Mouse (Mus musculus) gastrocnemius, postnatal 4 days (tissue): ENCODE results near the gene Gm26938. TPM values are rescaled to one million over a fixed set of nuclear protein-coding genes. Genes with fewer than 3 reads are reported as not detected.
A peak's percentile ranks its signal among the peaks of the same experiment; 100 is the strongest.

ENCODE experiments used
- DNase-seq, 2 experiments: peaks; one replicate each; pipeline ENCODE4 v3.0.0; 2021 to 2022; ENCODE audit warnings: low spot score in 2 of 2, mixed read lengths in 2 of 2
- microRNA-seq: library from miRNA; unstranded; fragments of <30 nt; microRNA quantifications from one replicate; pipeline ENCODE4 v1.2.0, GENCODE M21; 2021
- total RNA-seq, 2 experiments: library from RNA; stranded (reverse); gene quantifications; 2 replicates each; pipeline ENCODE4 v1.2.3; 2021

The Gm26938 gene
- total RNA-seq, 2 experiments from 2014 or later: not detected

DNA sequence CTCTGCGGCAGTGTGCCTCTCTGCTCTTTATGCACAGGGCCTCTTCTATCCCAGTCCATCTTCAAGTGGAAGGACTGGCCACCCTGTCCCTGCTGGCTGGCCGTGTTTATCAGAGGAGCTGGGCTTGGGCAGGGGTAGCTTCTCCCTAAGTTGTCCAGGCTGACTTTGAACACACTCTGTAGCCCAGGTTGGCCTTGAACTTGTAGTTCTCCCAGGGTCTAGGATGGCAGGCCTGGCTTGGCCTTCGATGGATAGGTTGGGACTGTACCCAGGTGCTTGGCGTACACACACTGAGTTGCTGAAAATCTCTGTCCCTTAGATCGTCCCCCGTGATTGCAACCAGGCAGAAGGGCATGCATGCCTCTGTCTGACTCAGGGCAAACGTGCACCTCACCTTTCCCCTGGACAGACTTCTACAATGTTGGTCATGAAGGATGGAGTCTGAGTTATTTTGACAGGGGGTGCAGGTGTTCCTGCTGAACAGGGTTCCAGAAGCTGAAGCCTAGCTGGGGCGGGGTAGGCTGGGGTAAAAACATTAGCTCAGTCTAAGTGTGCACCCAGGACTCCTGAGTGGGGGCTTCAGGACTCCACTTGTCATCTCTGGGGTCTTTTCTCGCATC, 30.1 kb downstream of the Gm26938 start:
- no peak for DNase-seq

DNA sequence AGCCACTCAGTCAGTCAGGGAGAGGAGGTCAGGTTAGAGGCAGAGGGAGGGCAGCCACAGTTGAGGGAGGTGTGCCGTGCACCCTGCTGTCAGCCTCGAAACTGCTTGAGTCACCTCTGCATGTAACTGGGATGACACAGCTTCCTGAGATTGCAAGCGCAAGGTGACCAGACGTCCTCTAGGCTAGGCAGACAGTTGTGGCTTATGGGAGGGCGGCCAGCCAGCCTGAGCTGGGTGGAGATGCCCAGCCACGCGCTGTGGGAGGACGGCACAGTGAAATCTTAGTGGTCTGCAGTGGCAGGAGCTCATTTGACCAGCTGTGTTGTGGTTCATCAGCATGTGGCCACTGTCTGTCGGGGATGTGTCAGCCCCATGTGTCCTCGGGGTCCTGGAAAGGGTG, 31.3 kb downstream of the Gm26938 start:
- peak in 1 of 2 experiments; percentile 16 for DNase-seq

DNA sequence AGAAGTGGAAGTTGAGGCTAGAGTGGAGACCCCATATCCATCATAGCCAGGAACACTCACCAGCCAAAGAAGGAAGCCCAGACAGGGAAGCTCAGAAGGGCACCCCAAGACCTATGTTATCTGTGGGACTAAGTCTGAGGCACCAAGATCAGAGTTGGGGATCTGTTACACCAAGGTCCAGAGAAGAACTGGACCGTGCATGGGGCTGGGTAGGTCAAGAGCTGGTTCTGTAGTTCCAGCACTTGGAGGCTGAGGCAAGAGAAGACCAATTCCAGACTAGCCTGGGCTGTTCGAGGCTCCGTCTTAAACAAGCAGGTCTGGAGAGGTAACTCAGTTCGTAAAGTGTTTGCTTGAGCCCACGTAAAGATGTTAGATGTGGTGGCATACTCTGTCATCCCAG, 32.1 kb downstream of the Gm26938 start:
- no peak for DNase-seq

DNA sequence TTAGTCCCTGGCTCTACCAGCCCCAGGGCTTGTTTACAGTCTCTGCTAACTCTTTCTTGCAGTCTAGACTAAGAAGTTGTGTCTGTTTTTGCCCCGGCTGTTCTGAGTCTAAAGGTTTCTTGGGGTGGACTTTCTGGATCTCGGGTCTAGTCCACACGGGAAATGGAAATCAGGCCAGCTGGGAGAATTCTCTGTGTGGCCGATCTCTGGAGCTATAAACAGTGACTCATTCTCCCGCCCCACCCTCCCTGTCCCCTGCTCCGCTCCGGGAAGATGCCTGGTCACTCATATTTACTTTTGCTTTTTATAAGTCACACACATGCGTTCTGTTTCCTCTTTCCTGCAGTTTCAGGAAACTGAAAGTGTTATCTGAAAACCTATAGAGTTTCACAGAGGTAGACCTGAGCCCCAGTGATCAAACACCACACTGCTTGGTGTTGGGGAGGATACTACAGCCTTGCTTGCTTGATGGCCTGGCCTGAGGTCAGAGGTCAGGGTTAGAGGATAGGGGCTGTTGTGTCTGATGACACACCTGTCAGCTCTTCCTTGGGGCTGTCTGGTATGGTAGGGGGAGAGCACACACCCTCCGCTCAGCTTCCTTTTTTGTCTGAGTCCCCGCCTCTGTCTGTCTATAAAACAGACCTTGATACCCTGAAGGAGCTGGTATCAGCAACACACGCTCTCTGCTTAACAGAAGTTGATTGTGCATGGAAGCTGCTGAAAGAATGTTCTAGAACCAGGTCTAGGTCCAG, 32.7 kb downstream of the Gm26938 start:
- DNase-seq: no peak

DNA sequence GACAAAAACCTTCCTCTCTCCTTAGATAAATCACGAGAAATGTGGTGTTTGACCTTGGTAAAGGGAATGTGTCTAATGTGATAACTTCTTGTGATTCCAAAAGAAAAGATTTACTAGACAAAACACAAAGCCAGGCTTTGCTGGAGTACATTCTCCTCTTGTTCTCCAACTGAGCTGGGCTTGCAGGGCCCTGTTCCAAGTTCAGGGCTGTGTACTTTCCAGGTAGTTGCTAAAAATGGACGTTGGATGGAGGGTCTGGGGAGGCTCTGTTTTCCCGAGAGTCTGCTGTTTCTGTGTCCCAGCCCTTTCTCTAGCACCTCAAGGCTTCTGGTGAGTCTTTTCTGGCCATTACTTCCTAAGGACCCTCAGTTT, 33.3 kb downstream of the Gm26938 start:
- DNase-seq: no peak

DNA sequence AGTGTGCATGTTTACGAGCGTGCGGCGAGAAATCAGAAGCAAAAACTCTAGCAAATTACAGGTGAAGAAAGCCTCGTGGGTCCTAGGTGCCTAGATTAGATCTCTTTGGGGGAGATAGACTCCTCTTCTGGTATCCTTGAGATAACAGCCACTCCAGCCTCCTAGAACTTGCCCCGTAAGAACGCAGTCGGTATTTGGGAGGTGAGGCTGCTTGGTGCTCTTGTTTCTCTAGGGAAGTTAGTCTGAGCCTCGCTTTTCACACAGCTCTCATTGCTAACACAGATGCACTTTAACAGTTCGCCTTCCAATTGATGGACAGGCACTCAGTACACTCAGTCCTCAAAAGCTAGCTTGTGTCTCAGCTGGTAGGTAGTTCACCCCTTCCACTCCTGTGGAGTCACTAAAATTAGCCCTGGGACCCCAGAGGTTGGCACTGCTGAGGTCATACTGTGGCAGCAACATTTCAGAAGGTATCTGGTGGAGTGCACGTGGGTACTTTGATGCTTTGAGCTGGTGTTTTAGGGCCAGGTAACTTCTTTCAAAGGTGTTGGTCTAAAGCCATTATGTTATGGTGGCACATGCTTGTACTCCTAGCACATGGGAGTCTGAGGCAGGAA, 33.9 kb downstream of the Gm26938 start:
- no peak for DNase-seq

DNA sequence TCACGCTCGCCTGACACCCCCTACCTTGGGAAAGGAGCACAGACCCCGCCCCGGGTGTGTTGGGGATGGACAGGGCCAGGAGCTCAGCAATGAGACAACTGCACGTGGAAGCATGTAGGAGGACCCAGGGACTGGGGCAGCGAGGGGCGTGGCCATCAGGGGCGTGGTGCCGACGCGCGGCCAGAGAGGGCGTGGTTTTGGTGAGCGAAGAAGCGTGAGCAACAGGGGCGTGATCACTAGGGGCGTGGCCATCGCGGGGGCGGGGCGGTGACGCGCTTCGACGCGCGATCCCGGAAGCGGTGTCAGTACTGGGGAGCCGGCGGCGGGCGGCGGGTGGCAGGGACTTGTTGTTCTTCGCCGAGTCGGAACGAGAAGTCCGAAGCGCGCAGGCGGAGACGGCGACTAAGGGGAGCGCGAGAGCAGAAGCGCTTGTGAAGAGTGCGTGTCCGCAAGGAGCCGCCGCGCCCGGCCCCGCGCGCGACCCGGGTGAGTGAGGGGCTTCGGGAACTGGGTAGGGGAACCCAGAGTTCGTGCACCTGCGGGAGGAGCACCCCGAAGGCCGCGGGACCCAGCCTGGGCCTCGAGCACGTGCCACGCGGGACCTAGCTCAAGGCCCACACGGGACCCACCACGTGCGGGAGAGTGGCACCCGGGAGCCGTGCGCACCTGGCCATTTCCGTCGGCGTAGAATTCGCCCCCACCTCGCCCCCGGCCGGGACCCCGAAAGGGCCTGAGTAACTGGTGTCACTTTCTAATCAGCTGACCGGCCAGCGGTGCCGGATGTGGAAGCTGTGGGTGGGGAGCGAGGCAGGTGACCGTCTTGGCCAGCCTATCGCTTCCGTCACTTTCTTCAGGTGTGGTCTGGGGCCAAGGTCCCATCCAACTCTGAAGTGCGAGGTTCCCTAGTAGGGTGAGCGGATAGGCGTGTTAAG, 34.7 kb downstream of the Gm26938 start, which contains the start of gene Mafk:
TSS of gene Mafk (plus strand) at position 287 of the 932 bp plus-strand sequence.
- DNase-seq: peak; percentile 97 to 98

DNA sequence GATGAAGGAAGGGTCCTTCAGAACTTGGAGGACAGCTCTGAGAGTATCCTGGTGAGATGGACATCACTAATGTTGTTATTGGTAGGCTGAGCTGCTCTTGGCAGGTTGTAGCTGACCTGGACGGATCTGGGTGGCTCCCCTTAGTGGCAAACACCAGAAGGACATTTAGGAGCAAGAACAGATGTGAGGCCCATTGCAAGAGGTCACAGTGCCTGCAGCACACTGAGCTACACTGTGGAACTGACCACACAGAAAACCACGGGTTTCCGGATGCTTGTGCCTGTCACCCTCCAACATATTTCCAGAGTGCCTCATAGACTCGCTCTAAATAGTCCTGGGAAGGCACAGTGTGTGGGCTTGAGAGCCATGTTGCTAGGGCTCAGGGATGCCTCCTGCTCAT, 36.7 kb downstream of the Gm26938 start:
- no peak for DNase-seq

DNA sequence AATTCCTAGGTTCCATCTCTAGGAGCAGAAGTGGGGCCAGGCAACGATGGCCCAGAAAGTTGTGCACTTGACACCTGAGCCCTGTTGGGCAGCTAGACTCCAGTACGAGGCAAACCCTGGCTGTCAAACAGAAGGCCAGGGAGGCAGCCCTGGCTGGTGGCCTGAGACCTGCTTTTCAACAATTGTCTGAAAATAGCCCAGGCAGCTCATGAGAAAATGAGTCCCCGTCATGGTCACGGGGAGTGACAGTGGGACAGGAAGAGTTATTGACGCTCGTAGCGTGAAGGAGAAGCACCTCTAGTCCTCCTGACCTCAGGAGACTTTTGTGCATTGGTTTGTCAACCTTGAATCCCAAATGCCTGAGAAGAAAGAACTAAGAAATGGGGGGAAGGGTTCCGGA, 44.8 kb downstream of the Gm26938 start:
- no peak for DNase-seq

DNA sequence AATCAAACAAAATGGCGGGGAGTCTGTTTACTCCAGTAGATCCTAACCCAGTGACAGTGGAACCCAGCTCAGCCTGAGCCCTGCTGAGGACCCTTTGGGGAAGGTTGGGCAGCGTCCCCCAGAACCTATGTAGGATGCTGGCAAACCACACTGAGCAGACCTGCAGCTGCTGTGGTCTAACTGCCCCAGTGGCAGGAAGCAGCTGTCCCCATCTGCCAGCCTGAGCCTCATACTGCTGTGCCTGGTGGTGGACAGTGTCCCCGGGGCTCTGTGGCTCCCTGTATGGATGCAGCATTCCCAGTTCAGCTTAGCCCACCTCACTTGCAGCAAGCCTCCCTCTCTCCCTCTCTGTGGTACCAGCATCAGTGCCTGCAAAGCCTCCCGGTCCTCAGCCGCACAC, 49.2 kb downstream of the Gm26938 start:
- DNase-seq: no peak

DNA sequence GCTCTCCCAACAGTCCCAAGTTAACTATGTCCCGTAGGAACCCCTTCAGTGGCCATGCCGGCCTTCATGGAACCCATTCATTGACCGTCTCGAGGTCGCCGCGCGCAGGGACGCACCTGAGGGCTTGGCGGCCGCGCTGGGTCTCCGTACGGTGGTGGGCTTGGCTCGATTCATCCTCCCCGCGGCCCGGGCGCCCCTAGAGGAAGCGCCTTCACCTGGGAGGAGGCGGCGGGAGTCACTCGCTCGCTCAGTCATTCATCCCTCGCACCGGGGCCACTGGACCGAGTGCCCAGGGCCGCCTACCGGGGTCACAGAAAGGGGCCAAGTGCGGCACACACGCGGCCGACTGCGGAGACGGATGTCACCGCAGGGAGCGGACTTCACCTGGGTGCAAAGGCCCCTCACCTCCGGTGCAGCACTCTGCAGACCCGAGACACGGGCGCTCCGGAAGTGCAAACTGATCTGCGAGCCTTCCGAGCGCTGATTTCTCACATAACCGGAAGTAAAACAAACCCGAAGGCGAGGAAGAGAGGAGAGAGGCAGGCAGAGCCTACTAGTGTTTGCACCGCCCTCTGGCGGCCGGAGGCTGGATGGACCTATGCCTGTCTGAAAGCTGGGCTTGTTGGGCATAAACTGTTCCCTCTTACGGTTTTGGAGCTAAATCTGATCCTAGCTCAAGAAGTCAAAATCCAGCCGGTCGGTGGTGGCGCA, 50.8 kb downstream of the Gm26938 start, which contains the start of gene Ints1:
TSS of gene Ints1 (minus strand) at position 459 of the 711 bp plus-strand sequence.
- peak; percentile 86 to 95 for DNase-seq

DNA sequence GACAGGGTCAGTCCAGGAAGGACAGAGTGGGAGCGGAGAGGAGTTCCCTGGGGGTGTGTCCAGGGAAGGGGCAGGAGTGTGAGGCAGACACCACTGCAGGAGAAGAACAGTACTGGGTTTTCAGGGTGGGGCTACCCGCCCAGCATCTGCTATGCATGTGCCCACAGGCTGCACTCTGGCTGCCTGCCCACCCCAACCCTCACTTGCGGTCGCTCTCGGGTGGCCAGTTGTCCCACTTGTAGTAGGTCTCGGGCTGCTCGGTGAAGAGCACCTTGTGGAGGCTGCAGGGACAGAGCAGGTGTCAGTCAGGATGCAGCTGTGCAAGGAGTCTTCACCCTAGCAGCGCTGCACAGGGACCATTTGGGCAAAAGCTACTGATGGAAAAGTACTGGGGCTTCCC, 58.0 kb downstream of the Gm26938 start:
- DNase-seq: no peak

DNA sequence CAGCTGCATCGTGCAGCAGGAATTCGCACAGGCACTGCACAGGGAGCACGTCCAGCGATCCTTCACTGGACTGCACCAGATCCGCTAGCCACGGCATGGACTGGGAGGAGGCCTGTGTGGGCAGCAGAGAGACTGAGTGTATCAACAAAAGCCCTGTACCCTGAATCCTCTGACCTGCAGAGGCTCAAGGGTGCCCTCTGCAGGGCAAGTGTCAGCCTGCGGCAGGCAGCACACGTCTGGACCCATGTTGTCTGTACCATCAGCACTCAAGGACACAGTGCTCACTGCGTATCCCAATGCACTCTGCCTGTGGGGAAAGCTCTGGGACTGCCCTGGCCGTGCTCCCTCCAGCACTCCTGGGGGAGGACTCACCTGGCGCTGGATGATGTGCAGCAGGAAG, 61.9 kb downstream of the Gm26938 start:
- peak in 1 of 2 experiments; percentile 8 for DNase-seq

DNA sequence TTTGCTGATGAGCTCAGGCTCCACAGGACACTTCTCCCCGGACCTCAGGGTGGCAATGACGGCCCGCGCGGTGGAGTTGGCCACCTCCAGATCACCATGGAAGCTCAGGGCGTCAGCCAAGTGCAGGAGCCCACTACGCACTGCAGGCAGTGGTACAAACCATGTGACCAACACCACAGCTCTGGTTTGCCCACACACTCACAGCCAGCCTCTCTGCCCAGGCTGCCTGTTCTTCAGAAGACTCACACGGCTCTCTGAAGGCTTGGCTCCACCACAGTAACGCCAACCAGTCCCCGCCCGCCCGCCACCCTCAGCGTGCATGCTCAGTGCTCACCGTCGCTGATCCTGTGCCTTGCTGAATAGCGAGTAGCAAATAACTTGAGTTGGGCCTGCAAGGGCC, 68.1 kb downstream of the Gm26938 start:
- DNase-seq: no peak

Small RNAs within 50 kb of the gene (microRNA-seq; reads per million reads assigned to microRNA genes)
- not detected for gene Mir7037

Other genes starting within 250 kb of the Gm26938 start
- gene Micall2, start 90.1 kb downstream of the Gm26938 start, total RNA-seq: 1 to 10 TPM; 5.5 to 6.1 TPM
- gene Ints1, start 50.7 kb downstream of the Gm26938 start, total RNA-seq: 10 to 100 TPM; 43.6 to 58.4 TPM
- 10 to 100 TPM in 1 of 2 experiments, 1 to 10 TPM in 1; 8.9 to 11.7 TPM for gene Mafk, start 34.9 kb downstream of the Gm26938 start, total RNA-seq
- under 1 TPM in 1 of 2 experiments, not detected in 1; 0.21 TPM for gene Tmem184a, start 6.5 kb downstream of the Gm26938 start, total RNA-seq
- 10 to 100 TPM; 14.6 to 18.5 TPM for gene Psmg3, start 478 bp upstream of the Gm26938 start, total RNA-seq
- gene Elfn1, start 81.5 kb upstream of the Gm26938 start, total RNA-seq: under 1 TPM; 0.66 to 0.88 TPM